Mouse (Mus musculus) megakaryocyte-erythroid progenitor cell, adult 5-6 weeks (primary cell): ENCODE results near the gene Epb41l2. TPM values are rescaled to one million over a fixed set of nuclear protein-coding genes. Genes with fewer than 3 reads are reported as not detected.

ENCODE experiments used
- ATAC-seq: replicated peaks from 2 replicates; pipeline ENCODE4 v1.8.0; 2016; ENCODE audit warnings: mild to moderate bottlenecking, inconsistent platforms; ENCODE audit not compliant: severe bottlenecking, poor library complexity, low FRiP score, low TSS enrichment
- total RNA-seq, 2 experiments: library from RNA; stranded (forward) in 1 of 2; stranded (reverse) in 1 of 2; fragments of 200-1000, 215-1000 nt in 1 of 2; fragments of >200 nt in 1 of 2; fragmentation: Nextera tagmentation in 1 of 2; gene quantifications; 2 replicates each; pipeline ENCODE4 v1.2.3; 2014 to 2017

The Epb41l2 gene
- total RNA-seq, 2 experiments from 2014 or later = 12.8 to 16.0 TPM

GRCm38 (mm10) chr10:25393721-25394120 is 34.1 kb downstream of the Epb41l2 start:
- ATAC-seq = no peak

GRCm38 (mm10) chr10:25395236-25395886 is 35.8 kb downstream of the Epb41l2 start:
- ATAC-seq = no peak

GRCm38 (mm10) chr10:25396859-25397258 is 37.3 kb downstream of the Epb41l2 start:
- peak; percentile 70; the same call in 1 of the 2 replicates for ATAC-seq

- no peak for ATAC-seq
Measured at GRCm38 (mm10) chr10:25397767-25398690, 38.4 kb downstream of the Epb41l2 start.

GRCm38 (mm10) chr10:25399016-25399415 is 39.4 kb downstream of the Epb41l2 start:
- ATAC-seq = no peak

- ATAC-seq = no peak
Measured at GRCm38 (mm10) chr10:25400076-25400475, 40.5 kb downstream of the Epb41l2 start.

- no peak for ATAC-seq
Measured at GRCm38 (mm10) chr10:25400646-25401045, 41.0 kb downstream of the Epb41l2 start.

- no peak for ATAC-seq
Measured at GRCm38 (mm10) chr10:25401356-25401755, 41.8 kb downstream of the Epb41l2 start.

GRCm38 (mm10) chr10:25402886-25403285 is 43.3 kb downstream of the Epb41l2 start:
- ATAC-seq = no peak

GRCm38 (mm10) chr10:25403813-25404701 is 44.5 kb downstream of the Epb41l2 start:
- ATAC-seq = peak; percentile 59

GRCm38 (mm10) chr10:25404702-25405098 is 45.1 kb downstream of the Epb41l2 start:
- ATAC-seq = peak; percentile 56; the same call in 1 of the 2 replicates

- no peak for ATAC-seq
Measured at GRCm38 (mm10) chr10:25405551-25405950, 46.0 kb downstream of the Epb41l2 start.

GRCm38 (mm10) chr10:25406695-25407094 is 47.1 kb downstream of the Epb41l2 start:
- no peak for ATAC-seq

GRCm38 (mm10) chr10:25408136-25408650 is 48.6 kb downstream of the Epb41l2 start:
- ATAC-seq = no peak

GRCm38 (mm10) chr10:25411836-25412373 is 52.3 kb downstream of the Epb41l2 start:
- ATAC-seq = no peak

- ATAC-seq = peak; percentile 89
Measured at GRCm38 (mm10) chr10:25415188-25415717, 55.7 kb downstream of the Epb41l2 start.

- no peak for ATAC-seq
Measured at GRCm38 (mm10) chr10:25416696-25417095, 57.1 kb downstream of the Epb41l2 start.

- no peak for ATAC-seq
Measured at GRCm38 (mm10) chr10:25426058-25426457, 66.5 kb downstream of the Epb41l2 start.

- no peak for ATAC-seq
Measured at GRCm38 (mm10) chr10:25426814-25427213, 67.2 kb downstream of the Epb41l2 start.
